Mouse (Mus musculus) myocyte (in vitro differentiated cells): ENCODE data around the gene Olfr123. TPM values are rescaled to one million over a fixed set of nuclear protein-coding genes. Genes with fewer than 3 reads are reported as not detected.

Source experiments
- H3K27me3 ChIP-seq: one replicate; pipeline ENCODE4 v1.6.1; 2011; ENCODE audit not compliant: control insufficient read depth, insufficient read depth, insufficient read length
- H3K36me3 ChIP-seq: one replicate; pipeline ENCODE4 v1.6.1; 2011; ENCODE audit not compliant: control insufficient read depth, insufficient read depth
- H3K4me2 ChIP-seq: one replicate; pipeline ENCODE4 v1.6.1; 2011; ENCODE audit warnings: low read depth, control low read depth
- H3K4me3 ChIP-seq: one replicate; pipeline ENCODE4 v1.5.1; 2011; ENCODE audit warnings: mild to moderate bottlenecking, control low read depth, moderate library complexity
- H3K79me2 ChIP-seq: one replicate; pipeline ENCODE4 v1.6.1; 2011; ENCODE audit not compliant: control insufficient read depth, insufficient read depth
- H3ac ChIP-seq: one replicate; pipeline ENCODE4 v1.6.1; 2011; ENCODE audit not compliant: control insufficient read depth, insufficient read length
- CEBPB ChIP-seq: IDR thresholded peaks from 2 replicates; pipeline ENCODE4 v1.6.1; 2011; ENCODE audit warnings: mild to moderate bottlenecking, moderate library complexity; ENCODE audit not compliant: poor library complexity, insufficient read depth, severe bottlenecking
- E2F4 ChIP-seq: IDR thresholded peaks from one replicate; pipeline ENCODE4 v1.6.1; 2011; ENCODE audit warnings: mild to moderate bottlenecking, control low read depth, moderate library complexity; ENCODE audit not compliant: insufficient read depth
- MAX ChIP-seq: IDR thresholded peaks from one replicate; pipeline ENCODE4 v1.6.1; 2011; ENCODE audit warnings: low read depth, mild to moderate bottlenecking, control low read depth
- MYOD1 ChIP-seq, 3 experiments: IDR thresholded peaks; one replicate each; pipeline ENCODE4 v1.6.1; 2011; ENCODE audit warnings: control low read depth in 2 of 3, low read depth in 2 of 3, mild to moderate bottlenecking in 2 of 3, moderate library complexity in 1 of 3; ENCODE audit not compliant: insufficient read length in 2 of 3, control insufficient read depth in 1 of 3
- MYOG ChIP-seq, 3 experiments: IDR thresholded peaks; one replicate each; pipeline ENCODE4 v1.6.1; 2011; ENCODE audit warnings: control low read depth in 2 of 3, low read depth in 2 of 3, mild to moderate bottlenecking in 2 of 3; ENCODE audit not compliant: insufficient read length in 2 of 3, control insufficient read depth in 1 of 3, insufficient read depth in 1 of 3
- POLR2A ChIP-seq: IDR thresholded peaks from one replicate; pipeline ENCODE4 v1.6.1; 2011; ENCODE audit warnings: low read depth, mild to moderate bottlenecking, control low read depth, moderate library complexity; ENCODE audit not compliant: insufficient read length
- POLR2AphosphoS2 ChIP-seq: IDR thresholded peaks from one replicate; pipeline ENCODE4 v1.6.1; 2011; ENCODE audit warnings: low read depth, control low read depth; ENCODE audit not compliant: insufficient read length
- REST ChIP-seq: IDR thresholded peaks from one replicate; pipeline ENCODE4 v1.6.1; 2011; ENCODE audit warnings: mild to moderate bottlenecking, control low read depth, moderate library complexity; ENCODE audit not compliant: insufficient read depth, insufficient read length
- SRF ChIP-seq: IDR thresholded peaks from one replicate; pipeline ENCODE4 v1.6.1; 2011; ENCODE audit warnings: low read depth; ENCODE audit not compliant: control insufficient read depth, insufficient read length
- TCF12 ChIP-seq: IDR thresholded peaks from one replicate; pipeline ENCODE4 v1.6.1; 2011; ENCODE audit warnings: mild to moderate bottlenecking, control low read depth; ENCODE audit not compliant: poor library complexity, insufficient read depth, severe bottlenecking
- TCF3 ChIP-seq: IDR thresholded peaks from one replicate; pipeline ENCODE4 v1.6.1; 2011; ENCODE audit warnings: low read depth, control low read depth; ENCODE audit not compliant: insufficient read length
- USF1 ChIP-seq: IDR thresholded peaks from one replicate; pipeline ENCODE4 v1.6.1; 2011; ENCODE audit warnings: low read depth, mild to moderate bottlenecking, control low read depth, moderate library complexity
- polyA plus RNA-seq: library from polyadenylated mRNA; unstranded; fragments of >200 nt; fragmentation: generic; extraction: Trizol; gene quantifications from one replicate; pipeline ENCODE4 v1.2.1, GENCODE M21; 2012; ENCODE audit warnings: missing spikeins

The Olfr123 gene
- polyA plus RNA-seq, result not detected

- no peaks in the 10 kb centered on the region for H3K36me3 ChIP-seq
- no peaks in the 10 kb centered on the region for H3K79me2 ChIP-seq
- H3K4me2 ChIP-seq, result no peak within 1 kb of the TSS
- no peak within 1 kb of the TSS for H3K4me3 ChIP-seq
- H3ac ChIP-seq, result no peak within 1 kb of the TSS
- no peaks in the 10 kb centered on the region for H3K27me3 ChIP-seq
- TF ChIP-seq USF1 (no peak), MAX (no peak), POLR2A (no peak), MYOD1 (IDR thresholded peaks at IDR 0.05; ENCODE audit: control insufficient read depth in 1 of 3, insufficient read length in 2 of 3, low read depth in 2 of 3) (no peak), TCF12 (no peak), SRF (no peak), POLR2AphosphoS2 (no peak), MYOG (IDR thresholded peaks at IDR 0.05; ENCODE audit: control insufficient read depth in 1 of 3, insufficient read depth in 1 of 3, insufficient read length in 2 of 3, low read depth in 2 of 3) (no peak), CEBPB (no peak), E2F4 (no peak), TCF3 (no peak), REST (no peak)
Measured at GRCm38 (mm10) chr17:37793229-37793628, at the start of gene Olfr123. Gene Olfr123, plus strand, starts transcription at chr17:37793529.

GRCm38 (mm10) chr17:37768307-37768706, 25.0 kb upstream of the Olfr123 start, which contains the start of gene Olfr122:
Gene Olfr122, plus strand, starts transcription at chr17:37768607.
- H3K4me3 ChIP-seq, result no peak within 1 kb of the TSS
- TF ChIP-seq POLR2AphosphoS2 (no peak), MYOD1 (IDR thresholded peaks at IDR 0.05; ENCODE audit: control insufficient read depth in 1 of 3, insufficient read length in 2 of 3, low read depth in 2 of 3) (no peak), MYOG (IDR thresholded peaks at IDR 0.05; ENCODE audit: control insufficient read depth in 1 of 3, insufficient read depth in 1 of 3, insufficient read length in 2 of 3, low read depth in 2 of 3) (no peak), SRF (no peak), TCF3 (no peak), POLR2A (no peak), E2F4 (no peak)
- no peaks in the 10 kb centered on the region for H3K79me2 ChIP-seq
- no peaks in the 10 kb centered on the region for H3K27me3 ChIP-seq
- H3K4me2 ChIP-seq, result no peak within 1 kb of the TSS
- no peaks in the 10 kb centered on the region for H3K36me3 ChIP-seq
- H3ac ChIP-seq, result no peak within 1 kb of the TSS

- Histone ChIP-seq H3K4me3 (no peak within 1 kb of the TSS), H3ac (no peak within 1 kb of the TSS), H3K27me3 (no peaks in the 10 kb centered on the region), H3K79me2 (no peaks in the 10 kb centered on the region), H3K4me2 (no peak within 1 kb of the TSS), H3K36me3 (no peaks in the 10 kb centered on the region)
- TF ChIP-seq TCF12 (no peak), POLR2A (no peak), MYOD1 (IDR thresholded peaks at IDR 0.05; ENCODE audit: control insufficient read depth in 1 of 3, insufficient read length in 2 of 3, low read depth in 2 of 3) (no peak), SRF (no peak), CEBPB (no peak), E2F4 (no peak), REST (no peak), TCF3 (no peak), MYOG (IDR thresholded peaks at IDR 0.05; ENCODE audit: control insufficient read depth in 1 of 3, insufficient read depth in 1 of 3, insufficient read length in 2 of 3, low read depth in 2 of 3) (no peak), USF1 (no peak), MAX (no peak), POLR2AphosphoS2 (no peak)
Measured at GRCm38 (mm10) chr17:37799588-37799987, 6.3 kb downstream of the Olfr123 start, which contains the start of gene Olfr124. Gene Olfr124, plus strand, starts transcription at chr17:37799888.

- Histone ChIP-seq H3K36me3 (no peaks in the 10 kb centered on the region), H3K4me3 (no peak within 1 kb of the TSS)
- TF ChIP-seq MYOD1 (IDR thresholded peaks at IDR 0.05; ENCODE audit: control insufficient read depth in 1 of 3, insufficient read length in 2 of 3, low read depth in 2 of 3) (no peak), POLR2AphosphoS2 (no peak)
Measured at GRCm38 (mm10) chr17:37832649-37833048, 39.3 kb downstream of the Olfr123 start, which contains the start of gene Olfr125. Gene Olfr125, plus strand, starts transcription at chr17:37832949.

GRCm38 (mm10) chr17:37847183-37847582, 53.9 kb downstream of the Olfr123 start, which contains the start of gene Olfr126:
Gene Olfr126, plus strand, starts transcription at chr17:37847483.
- H3K4me2 ChIP-seq, result no peak within 1 kb of the TSS
- no peaks in the 10 kb centered on the region for H3K27me3 ChIP-seq
- H3K4me3 ChIP-seq, result no peak within 1 kb of the TSS
- TF ChIP-seq MYOD1 (IDR thresholded peaks at IDR 0.05; ENCODE audit: control insufficient read depth in 1 of 3, insufficient read length in 2 of 3, low read depth in 2 of 3) (no peak), MAX (no peak), POLR2AphosphoS2 (no peak), MYOG (IDR thresholded peaks at IDR 0.05; ENCODE audit: control insufficient read depth in 1 of 3, insufficient read depth in 1 of 3, insufficient read length in 2 of 3, low read depth in 2 of 3) (no peak), TCF3 (no peak), CEBPB (no peak), TCF12 (no peak), USF1 (no peak), SRF (no peak), POLR2A (no peak), E2F4 (no peak), REST (no peak)
- H3ac ChIP-seq, result no peak within 1 kb of the TSS
- H3K79me2 ChIP-seq, result no peaks in the 10 kb centered on the region
- H3K36me3 ChIP-seq, result no peaks in the 10 kb centered on the region

More at GRCm38 (mm10) chr17:37832649-37833048, 39.3 kb downstream of the Olfr123 start, which contains the start of gene Olfr125:
- H3ac ChIP-seq, result no peak within 1 kb of the TSS
- no peaks in the 10 kb centered on the region for H3K79me2 ChIP-seq
- no peak within 1 kb of the TSS for H3K4me2 ChIP-seq
- no peaks in the 10 kb centered on the region for H3K27me3 ChIP-seq

Other genes starting within 250 kb of the Olfr123 start
- not detected for gene Olfr112, start 224.1 kb upstream of the Olfr123 start, polyA plus RNA-seq
- gene Olfr113, start 215.9 kb upstream of the Olfr123 start, polyA plus RNA-seq, result not detected
- not detected for gene Olfr114, start 200.8 kb upstream of the Olfr123 start, polyA plus RNA-seq
- gene Olfr115, start 166.4 kb upstream of the Olfr123 start, polyA plus RNA-seq, result not detected
- not detected for gene Olfr116, start 166.3 kb upstream of the Olfr123 start, polyA plus RNA-seq
- not detected for gene Olfr117, start 129.7 kb upstream of the Olfr123 start, polyA plus RNA-seq
- not detected for gene Olfr118, start 126.5 kb upstream of the Olfr123 start, polyA plus RNA-seq
- not detected for gene Olfr119, start 97.0 kb upstream of the Olfr123 start, polyA plus RNA-seq
- not detected for gene Olfr120, start 71.7 kb upstream of the Olfr123 start, polyA plus RNA-seq
- not detected for gene Olfr121, start 44.7 kb upstream of the Olfr123 start, polyA plus RNA-seq
- not detected for gene Olfr122, start 24.9 kb upstream of the Olfr123 start, polyA plus RNA-seq
- not detected for gene Olfr124, start 6.4 kb downstream of the Olfr123 start, polyA plus RNA-seq
- gene Olfr125, start 39.4 kb downstream of the Olfr123 start, polyA plus RNA-seq, result not detected
- gene Olfr126, start 54.0 kb downstream of the Olfr123 start, polyA plus RNA-seq, result not detected
- gene Olfr127, start 106.9 kb downstream of the Olfr123 start, polyA plus RNA-seq, result not detected
- gene Olfr128, start 127.0 kb downstream of the Olfr123 start, polyA plus RNA-seq, result not detected
- not detected for gene Olfr761, start 159.6 kb downstream of the Olfr123 start, polyA plus RNA-seq